Mouse (Mus musculus) cerebellum, adult (tissue): ENCODE results near the gene Terf2.
"Not testable (repeated sequence)": the region's sequence is repeated elsewhere in the genome, so short reads cannot be mapped to it uniquely, and the experiment has no call there.

ENCODE experiments used
- ATAC-seq: cut with Nextera tagmentation; 2 replicates; pipeline ENCODE4 v1.9.2; 2017; ENCODE audit warnings: mild to moderate bottlenecking, moderate library complexity, mixed read lengths; ENCODE audit not compliant: insufficient number of reproducible peaks, low FRiP score, low TSS enrichment

Gene Terf2

DNA sequence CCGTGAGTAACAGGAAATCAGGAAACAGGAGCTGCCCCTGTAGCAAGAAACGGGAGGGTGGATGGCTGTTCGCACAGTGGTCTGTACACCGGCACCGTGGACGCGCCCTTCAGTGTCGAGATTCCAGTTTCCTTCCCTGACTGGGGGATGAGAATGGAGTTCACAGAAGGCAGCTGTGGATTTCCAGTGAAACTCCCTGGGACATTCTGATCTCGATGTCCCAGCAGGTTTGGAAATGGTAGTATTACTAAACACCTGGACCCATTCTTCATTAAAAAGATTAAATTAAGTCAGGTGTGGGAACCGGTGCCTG is 18.6 kb upstream of the Terf2 start:
- ATAC-seq: no peak

DNA sequence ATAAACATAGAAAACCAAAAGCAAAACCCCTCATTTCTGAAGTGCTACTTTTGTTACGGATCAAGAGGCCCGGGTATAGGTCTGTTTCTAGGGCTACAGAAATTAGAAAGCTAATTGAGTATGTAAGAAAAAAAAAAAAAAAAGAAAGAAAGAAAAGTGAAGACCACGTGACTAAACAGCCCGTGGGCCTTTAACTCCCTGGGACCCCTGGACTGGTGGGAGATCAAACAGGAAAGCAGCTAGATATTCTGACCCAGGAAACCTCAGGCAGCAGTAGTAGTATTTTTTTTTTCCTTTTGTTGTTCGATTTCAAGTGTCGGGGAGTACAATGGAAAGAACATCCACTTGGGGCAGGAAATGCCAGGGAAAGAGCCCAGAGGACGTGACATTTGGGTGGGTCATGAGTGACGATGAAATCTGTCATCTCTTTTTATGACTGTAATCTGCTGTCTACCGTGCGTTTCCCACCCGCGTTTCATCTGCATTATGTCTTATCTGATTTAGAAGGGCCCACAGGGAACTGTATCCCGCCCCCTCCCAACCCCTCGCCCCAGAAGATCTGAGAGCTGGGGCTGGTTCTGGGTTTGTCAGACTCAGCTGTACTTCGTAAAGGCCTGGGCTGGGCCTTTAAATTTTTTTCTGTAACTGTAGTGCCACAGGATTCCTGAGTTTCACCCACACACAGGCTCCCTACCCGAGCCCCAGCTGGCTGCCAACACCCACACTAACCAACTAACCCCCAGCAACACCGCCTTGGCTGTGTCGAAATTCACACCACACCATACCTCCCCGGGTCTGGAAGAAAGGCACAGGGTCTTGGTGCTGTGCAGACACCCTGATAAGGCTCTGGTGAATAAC is 18.0 kb upstream of the Terf2 start:
- no peak for ATAC-seq

DNA sequence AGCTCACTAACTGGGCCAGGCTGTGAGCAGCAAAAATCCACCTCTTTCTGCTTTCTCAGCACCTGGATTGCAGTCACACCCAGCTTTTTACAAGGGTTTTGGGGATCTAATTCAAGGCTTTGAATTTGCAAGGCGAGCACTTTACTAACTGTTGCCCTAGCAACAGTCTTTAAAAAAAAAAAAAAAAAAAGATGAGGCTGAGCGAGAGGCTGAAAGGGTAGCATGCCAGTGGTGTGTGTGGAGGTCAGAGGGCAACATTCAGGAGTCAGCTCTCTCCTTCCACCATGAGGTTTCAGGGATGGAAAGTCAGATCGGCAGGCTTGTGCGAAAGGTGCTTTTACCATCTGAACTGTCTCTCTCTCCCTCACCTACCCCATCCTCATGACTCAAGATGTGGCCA is 16.9 kb upstream of the Terf2 start:
- no peak for ATAC-seq

DNA sequence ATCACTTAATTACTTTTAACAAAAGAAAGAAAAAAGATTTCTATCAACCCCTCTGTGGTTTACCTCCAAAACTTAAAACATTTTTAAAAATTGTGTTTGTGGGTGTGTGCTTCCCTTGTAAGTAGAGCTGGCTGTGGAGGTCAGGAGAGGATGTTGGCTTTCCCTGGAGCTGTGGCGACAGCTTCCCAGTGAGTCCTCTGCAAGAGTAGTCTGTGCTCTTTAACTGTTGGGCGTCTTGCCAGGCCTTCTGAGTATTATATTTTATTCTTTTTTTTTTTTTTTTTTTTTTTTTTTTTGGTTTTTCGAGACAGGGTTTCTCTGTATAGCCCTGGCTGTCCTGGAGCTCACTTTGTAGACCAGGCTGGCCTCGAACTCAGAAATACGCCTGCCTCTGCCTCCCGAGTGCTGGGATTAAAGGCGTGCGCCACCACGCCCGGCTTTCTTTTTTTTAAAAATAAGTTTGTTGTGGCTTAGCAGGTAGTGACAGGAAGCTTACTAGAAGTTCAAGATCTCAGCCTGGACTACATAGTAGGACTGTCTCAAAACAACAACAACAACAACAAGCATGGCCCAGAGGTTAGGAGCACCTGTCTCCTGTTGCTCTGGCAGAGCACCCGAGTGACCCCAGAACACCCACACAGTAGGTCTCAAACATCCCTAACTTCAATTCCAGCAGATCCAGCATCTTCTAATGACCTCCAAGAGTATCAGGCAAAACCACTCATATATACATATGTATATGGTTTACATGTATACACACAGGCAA is 15.2 kb upstream of the Terf2 start:
- ATAC-seq: no peak

DNA sequence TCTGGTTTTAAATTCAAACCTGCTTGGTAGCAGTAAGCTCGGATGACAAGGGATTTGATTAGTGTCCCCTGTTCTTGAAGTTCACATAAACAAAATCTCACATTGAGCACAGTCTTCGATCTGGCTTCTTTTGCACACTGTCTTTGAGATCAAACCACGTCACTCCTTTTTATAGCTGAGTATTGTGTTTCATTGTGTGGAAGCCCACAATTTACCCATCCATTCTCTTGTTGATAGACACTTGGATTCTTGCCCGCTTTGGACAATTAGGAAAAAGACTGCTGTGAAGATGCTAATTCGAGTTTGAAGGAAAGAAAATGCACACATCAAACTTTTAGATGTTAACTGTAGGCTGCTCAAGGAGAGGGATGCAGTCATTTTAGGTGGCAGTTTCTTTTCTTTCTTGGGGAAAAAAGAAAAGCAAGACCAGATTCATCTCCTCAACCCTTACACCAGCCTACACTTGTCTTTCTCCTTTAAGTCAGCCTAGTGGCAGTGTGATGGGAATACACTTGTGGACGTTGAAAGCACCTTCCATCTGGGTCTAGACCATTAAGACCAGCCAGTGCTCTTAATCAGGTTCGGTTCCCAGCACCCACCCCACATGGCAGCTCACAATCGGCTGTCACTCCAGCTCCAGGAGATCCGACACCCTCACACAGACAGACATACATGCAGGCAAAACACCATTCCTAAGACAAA is 14.4 kb upstream of the Terf2 start:
- ATAC-seq: no peak

DNA sequence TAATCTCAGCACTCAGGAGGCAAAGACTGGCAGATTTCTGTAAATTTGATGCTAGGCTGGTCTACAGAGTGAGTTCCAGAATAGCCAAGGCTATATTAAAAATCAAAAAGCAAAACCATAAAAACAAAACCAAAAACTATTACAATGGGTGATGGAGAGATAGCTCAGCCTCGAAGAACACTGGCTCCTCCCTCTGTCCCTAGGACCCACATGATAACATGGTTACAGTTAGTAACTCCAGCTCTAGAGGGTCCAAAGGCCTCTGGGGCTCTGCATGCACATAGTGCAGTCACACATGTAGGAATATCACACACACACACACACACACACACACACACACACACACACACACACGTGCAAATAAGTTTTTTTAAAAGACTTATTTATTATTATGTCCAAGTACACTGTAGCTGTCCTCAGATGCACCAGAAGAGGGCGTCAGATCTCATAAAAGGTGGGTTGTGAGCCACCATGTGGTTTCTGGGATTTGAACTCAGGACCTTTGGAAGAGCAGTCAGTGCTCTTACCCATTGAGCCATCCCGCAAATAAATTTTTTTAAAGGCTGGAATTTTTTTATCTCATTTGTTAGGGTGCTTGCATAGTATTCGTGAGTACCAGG is 13.6 kb upstream of the Terf2 start:
- no peak for ATAC-seq

DNA sequence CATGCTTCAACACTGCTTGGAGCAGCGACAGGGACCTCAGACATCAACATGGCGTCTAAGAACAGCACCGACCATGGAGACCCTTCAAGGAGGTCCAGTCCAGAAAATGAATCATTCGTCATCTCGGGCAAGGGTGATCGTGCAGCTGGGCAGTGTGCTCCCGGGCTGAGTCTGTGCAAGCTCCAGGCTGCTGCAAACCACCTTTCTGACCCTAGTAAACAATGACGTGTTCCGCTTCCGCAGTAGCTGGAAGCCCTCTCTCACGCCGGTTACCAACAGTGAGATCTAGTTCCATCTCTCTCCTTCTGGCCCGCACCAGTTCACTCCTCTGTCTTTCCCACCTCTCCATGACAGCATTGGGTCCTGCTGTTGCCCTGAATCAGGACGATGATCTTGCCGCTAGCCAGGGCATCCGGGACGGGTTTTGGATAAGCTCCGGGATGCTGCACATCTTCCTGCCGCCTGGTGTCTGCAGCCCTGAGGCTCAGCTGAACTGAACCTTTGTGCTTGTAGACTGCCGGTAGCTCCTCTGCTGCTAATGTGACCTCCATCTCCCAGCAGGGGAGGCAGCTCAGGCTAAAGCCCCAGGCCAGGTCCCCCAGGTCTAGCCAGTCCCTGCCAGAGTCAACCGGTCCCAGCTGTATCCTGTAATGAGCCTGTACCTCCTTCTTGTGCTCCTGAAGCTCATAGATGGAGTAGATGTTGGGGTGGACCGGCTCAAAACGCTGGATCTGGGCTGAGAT is 12.8 kb upstream of the Terf2 start:
- no peak for ATAC-seq

DNA sequence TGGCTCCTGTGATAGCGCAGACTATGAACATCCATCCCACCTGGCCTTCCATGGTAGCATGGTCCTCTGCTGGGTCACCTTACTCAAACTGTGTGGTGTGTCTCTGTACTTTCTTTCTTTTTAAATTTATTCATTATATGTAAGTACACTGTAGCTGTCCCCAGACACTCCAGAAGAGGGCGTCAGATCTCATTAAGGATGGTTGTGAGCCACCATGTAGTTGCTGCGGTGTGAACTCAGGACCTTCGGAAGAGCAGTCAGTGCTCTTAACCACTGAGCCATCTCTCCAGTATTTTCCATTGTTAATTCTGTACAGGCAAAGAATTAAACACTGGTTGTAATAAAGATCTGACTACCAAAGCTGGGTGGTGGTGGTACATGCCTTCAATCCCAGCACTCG is 11.7 kb upstream of the Terf2 start:
- not testable (repeated sequence) for ATAC-seq

DNA sequence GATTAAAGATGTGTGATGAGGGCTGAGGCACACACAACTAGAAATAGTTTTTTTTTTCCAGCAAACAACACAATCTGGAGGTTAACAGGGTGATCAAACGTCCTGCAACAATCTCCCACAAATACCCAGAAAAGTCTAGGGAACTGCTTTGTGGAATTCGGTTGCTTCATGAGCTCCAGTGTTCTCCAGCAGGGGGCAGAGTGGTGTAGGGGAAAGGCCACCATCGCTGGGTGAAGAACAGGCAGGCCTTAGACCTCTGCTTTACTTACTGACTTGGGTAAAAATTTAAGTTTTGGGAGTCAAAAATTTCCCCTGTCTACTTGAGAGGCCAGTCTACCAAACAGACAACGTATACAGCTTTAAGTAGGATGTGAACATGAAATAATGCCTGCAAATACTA is 8.2 kb upstream of the Terf2 start:
- ATAC-seq: no peak

DNA sequence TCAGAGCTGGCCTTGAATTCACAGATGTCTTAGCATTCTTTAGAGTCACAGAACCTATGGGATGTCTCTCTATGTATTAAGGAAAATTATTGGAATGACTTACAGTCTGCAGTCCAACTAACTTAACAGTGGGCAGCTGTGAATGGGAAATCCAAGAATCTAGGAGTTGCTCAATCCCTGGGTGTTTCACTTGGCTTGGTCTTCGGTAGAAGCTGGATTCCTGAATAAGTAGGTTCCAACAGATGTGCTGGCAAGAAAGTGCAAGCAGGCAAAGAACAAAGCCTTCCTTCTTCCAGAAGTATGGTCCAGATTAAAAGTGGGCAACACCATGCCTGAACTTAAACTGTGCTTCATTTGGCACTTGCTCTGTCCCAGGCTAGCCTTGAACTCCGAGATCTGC is 4.3 kb upstream of the Terf2 start:
- no peak for ATAC-seq

DNA sequence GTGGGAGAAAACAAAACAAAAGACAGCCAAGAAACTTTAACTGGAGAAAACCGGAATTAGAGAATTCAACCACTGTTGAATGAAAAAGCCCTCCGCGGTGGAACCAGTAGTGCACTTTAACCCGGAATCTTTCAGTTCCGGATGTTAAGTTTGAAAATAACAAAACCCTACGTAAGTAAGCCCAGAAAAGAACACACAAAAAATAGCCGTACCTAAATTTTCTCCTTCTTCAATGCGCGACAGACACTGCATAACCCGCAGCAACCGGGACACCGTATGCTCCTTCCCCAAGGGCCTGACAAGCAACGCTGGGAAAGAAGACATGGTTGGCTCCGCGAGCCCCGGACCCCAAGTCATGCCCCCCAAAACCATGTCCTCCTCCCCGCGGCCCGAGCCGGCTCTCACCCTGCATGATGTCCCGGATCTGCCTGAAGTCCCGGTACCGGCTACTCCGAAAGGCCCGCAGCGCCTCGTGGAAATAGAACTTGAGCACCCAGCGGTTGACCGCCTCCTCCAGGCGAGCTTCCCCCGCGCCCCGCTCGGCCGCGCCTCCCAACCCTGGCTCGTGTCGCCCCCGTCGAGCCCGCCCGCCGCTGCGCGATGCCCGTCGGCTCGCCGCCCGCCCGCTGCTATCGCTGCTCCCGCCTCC is 506 bp downstream of the Terf2 start:
- peak; percentile 54 for ATAC-seq

DNA sequence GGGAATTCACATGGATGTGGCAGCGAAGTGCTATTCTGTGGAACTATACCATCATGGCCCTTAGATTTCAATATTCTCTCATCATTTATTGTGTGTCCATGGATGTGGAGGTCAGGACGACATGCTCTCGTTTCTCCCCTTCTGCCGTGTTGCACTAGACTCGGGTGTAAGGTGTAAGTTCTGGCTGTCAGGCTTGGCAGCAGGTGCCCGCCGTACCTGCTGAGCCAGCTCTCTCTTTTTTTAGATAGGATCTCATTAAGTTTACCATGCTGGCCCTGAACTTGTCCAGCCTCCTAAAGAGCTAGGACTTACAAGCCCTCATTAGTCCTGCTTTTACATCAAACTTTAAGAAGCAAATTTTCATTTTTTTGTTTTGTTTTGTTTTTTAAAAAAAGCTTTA is 5.8 kb downstream of the Terf2 start:
- no peak for ATAC-seq

DNA sequence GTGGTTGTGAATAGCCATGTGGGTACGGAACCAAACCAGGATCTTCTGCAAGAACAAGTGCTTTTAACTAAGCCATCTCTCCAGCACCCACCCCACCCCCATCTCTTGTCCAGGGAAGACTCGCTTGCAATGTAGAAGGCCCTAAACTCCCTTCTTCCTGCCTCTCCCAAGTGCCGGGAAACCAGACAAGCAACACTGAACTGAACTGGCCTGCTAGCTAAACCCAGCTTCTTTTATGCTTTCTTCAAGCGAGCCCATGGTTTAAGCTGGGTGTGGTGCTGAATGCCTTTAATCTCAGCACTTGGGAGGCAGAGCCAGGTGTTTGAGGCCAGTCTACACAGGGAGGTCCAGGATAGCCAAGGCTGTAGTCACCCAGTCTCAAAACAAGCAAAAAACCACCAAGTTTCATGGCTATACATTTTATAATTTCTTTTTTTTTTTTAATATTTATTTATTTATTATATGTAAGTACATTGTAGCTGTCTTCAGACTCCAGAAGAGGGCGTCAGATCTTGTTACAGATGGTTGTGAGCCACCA is 7.8 kb downstream of the Terf2 start:
- ATAC-seq: no peak

DNA sequence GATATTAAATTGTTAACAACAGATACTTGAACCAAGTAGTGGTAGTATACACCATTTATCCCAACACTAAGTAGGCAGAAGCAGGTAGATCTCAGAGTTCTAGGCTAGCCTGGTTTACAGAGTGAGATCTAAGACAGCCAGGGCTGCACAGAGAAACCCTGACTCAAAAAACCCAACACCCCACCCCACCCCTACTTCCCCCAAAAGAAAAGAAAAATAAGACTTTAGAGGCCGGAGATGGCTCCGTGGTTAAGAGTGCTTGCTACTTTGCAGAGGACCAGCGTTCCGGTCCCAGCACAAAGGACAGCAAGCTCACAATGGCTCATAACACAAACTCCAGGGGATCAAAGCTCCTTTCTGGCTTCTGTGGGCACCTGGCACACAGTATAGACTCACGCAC is 10.3 kb downstream of the Terf2 start:
- no peak for ATAC-seq

DNA sequence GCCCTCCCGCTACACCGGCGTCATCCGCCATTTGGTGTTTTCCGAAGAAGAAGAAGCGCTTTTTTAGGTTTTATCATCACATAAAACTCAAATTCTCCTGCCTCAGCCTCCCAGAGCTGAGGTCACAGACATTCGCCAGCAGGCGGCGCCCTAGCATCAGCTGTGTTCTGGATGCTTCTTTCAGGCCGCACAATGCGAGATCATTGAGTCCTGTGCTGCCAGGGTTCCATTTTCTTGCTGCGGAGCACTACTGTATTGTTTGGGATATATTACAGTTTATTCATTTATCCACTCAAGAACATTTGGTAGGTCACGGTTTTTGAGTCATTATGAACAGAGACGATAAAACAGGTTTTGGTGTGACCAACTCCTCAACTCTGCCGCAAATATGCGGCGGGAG is 11.0 kb downstream of the Terf2 start:
- no peak for ATAC-seq

DNA sequence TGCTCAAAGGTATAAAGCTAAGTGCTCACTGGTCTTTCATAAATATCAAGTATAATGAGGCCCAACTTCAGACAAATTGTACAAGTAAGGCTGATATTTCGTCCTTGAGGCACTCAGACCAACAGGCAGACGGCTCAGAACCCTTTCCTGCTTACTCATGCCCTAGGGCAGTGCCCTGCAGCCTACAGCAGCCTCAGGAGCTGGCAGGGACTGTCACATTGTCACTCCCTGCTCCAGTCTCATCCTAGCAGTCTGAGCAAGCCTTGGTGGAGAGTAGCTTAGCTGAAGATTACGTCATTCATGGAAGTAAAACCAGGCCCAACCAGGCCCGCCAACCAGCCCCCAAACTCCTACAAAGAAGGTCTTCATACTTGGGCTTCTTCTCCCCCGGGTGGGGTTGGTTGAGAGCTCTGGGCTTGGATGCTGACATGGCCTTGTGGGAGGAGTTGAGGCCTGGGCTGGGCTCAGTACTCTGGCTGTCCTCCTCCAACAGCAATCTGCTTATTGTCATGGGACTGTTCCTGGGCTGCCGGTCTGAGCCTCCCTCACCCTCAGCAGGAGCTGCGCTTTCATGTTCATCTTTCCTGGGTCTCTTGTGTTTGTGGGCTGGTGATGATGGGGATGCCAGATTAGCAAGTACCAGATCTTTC is 20.0 kb downstream of the Terf2 start:
- no peak for ATAC-seq

DNA sequence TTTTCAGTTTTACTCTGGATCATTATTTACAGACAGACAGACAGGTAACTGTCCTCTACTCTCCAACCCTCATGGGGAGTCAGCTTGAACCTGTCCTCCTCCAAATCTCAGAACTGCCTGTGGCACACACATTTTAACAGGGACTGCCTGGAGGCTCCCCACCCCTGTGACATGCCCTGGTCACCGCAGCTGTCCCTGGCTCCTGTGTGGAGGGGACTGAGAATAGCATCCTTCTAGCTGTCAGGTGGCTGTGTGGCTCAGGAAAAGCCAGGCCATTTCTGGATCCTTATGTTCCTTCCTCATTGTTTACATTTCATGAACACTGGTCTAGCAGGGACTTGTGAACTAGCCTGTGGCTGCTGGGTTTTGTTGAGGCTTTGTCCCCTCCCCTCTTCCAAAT is 22.2 kb downstream of the Terf2 start:
- no peak for ATAC-seq

DNA sequence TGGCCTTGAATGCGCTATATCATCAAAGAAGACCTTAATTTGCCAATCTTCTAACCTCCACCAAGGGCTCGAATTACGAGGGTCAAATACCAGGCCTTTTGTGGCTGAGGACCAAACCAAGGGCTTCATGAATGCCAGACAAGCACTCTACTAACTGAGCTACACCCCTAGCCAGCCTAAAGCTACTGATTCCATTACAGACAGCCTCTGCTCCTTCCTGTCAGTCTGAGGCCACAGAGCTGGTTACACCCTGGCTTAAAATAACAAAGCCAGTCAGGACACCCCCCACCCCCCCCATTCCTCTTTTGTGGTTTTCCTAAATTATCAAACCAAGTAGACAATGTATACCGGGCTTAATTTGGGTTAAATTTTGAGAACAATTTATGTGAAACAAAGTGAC is 22.6 kb downstream of the Terf2 start:
- ATAC-seq: no peak
